Mouse (Mus musculus) liver, adult 2 months (tissue): ENCODE measurements at regions not wholly inside any gene's neighbourhood (a gene's known extent, or its start where the extent isn't known, plus 50 kb on each side); places are given as distances from the start of the nearest gene placed in this dataset.

Source experiments
- CTCF ChIP-seq: fragments of 200-500 bp; IDR thresholded peaks from 2 replicates; pipeline ENCODE4 v1.5.1; 2011; ENCODE audit warnings: low read depth, low read length, control low read depth
- POLR2A ChIP-seq: fragments of 200-500 bp; IDR thresholded peaks from 2 replicates; pipeline ENCODE4 v1.6.1; 2011; ENCODE audit warnings: low read length, control low read depth; ENCODE audit not compliant: insufficient read depth; ENCODE audit errors: extremely low read depth

- TF ChIP-seq POLR2A (no peak), CTCF (no peak)
These were observed 260.7 kb upstream of the Sel1l start for GRCm38 (mm10) chr12:92109615-92110014.
